Mouse (Mus musculus) kidney, embryonic 15.5 days (tissue): ENCODE data around the gene Cacna1c. TPM values are rescaled to one million over a fixed set of nuclear protein-coding genes. Genes with fewer than 3 reads are reported as not detected.

ENCODE experiments used
- ATAC-seq: fragments of 200-750 bp; cut with Nextera tagmentation; replicated peaks from 2 replicates; pipeline ENCODE4 v1.8.0; 2017; ENCODE audit warnings: moderate TSS enrichment; ENCODE audit not compliant: low FRiP score
- H3K27ac ChIP-seq: fragments of 300-500 bp; sonication (generic); 2 replicates; pipeline ENCODE4 v1.5.1; 2015; ENCODE audit warnings: mild to moderate bottlenecking, inconsistent platforms
- H3K27me3 ChIP-seq: fragments of 300-500 bp; sonication (generic); 2 replicates; pipeline ENCODE4 v1.6.1; 2015; ENCODE audit warnings: inconsistent platforms
- H3K36me3 ChIP-seq: fragments of 300-500 bp; sonication (generic); 2 replicates; pipeline ENCODE4 v1.6.1; 2015; ENCODE audit warnings: inconsistent platforms
- H3K4me1 ChIP-seq: fragments of 300-500 bp; sonication (generic); 2 replicates; pipeline ENCODE4 v1.6.1; 2015; ENCODE audit warnings: inconsistent platforms
- H3K4me2 ChIP-seq: fragments of 300-500 bp; sonication (generic); 2 replicates; pipeline ENCODE4 v1.6.1; 2015; ENCODE audit warnings: moderate library complexity, mild to moderate bottlenecking, inconsistent platforms
- H3K4me3 ChIP-seq: fragments of 300-500 bp; sonication (generic); replicated peaks from 2 replicates; pipeline ENCODE4 v1.5.1; 2015; ENCODE audit warnings: mild to moderate bottlenecking, inconsistent platforms
- H3K9ac ChIP-seq: fragments of 300-500 bp; sonication (generic); 2 replicates; pipeline ENCODE4 v1.6.1; 2015; ENCODE audit warnings: mild to moderate bottlenecking, inconsistent platforms
- H3K9me3 ChIP-seq: fragments of 300-500 bp; sonication (generic); replicated peaks from 2 replicates; pipeline ENCODE4 v1.6.1; 2016; ENCODE audit warnings: inconsistent platforms
- WGBS: fragments of 180-500 bp; shearing (Covaris S2); methylation state at CpG from one replicate; pipeline ENCODE4 v1.1.7; 2015; ENCODE audit warnings: mixed read lengths; 5-methylcytosine and 5-hydroxymethylcytosine counted together
- polyA plus RNA-seq: library from polyadenylated mRNA; unstranded; fragments of >200 nt; fragmentation: Nextera tagmentation; extraction: Ambion mirVana; gene quantifications from 2 replicates; pipeline ENCODE4 v1.2.1, GENCODE M21; 2015

Gene Cacna1c
- polyA plus RNA-seq, 1 experiment from 2014 or later, result 2.7 TPM

- no peak overlapping the region for H3K4me3 ChIP-seq
- H3K27ac ChIP-seq, result no peak overlapping the region
- no peak overlapping the region for H3K4me2 ChIP-seq
- no peaks in the 10 kb centered on the region for H3K27me3 ChIP-seq
- no peak overlapping the region for H3K9ac ChIP-seq
- no peaks in the 10 kb centered on the region for H3K9me3 ChIP-seq
- no peaks in the 10 kb centered on the region for H3K36me3 ChIP-seq
- no peak for ATAC-seq
- WGBS, result 62% methylated on average over 6 of the region's 6 CpGs
- no peaks in the 10 kb centered on the region for H3K4me1 ChIP-seq
These were observed 515.4 kb downstream of the Cacna1c start for GRCm38 (mm10) chr6:118680814-118681213.

- H3K27me3 ChIP-seq, result no peaks in the 10 kb centered on the region
- no peaks in the 10 kb centered on the region for H3K4me1 ChIP-seq
- H3K36me3 ChIP-seq, result no peaks in the 10 kb centered on the region
- H3K9me3 ChIP-seq, result no peaks in the 10 kb centered on the region
- 94% methylated on average over 10 of the region's 10 CpGs for WGBS
- no peak for ATAC-seq
- no peak overlapping the region for H3K27ac ChIP-seq
- no peak overlapping the region for H3K9ac ChIP-seq
- no peak overlapping the region for H3K4me2 ChIP-seq
- no peak overlapping the region for H3K4me3 ChIP-seq
These were observed 518.2 kb downstream of the Cacna1c start for GRCm38 (mm10) chr6:118678031-118678430.

GRCm38 (mm10) chr6:118677306-118677705 is 518.9 kb downstream of the Cacna1c start:
- ATAC-seq, result no peak
- H3K36me3 ChIP-seq, result no peaks in the 10 kb centered on the region
- no peak overlapping the region for H3K4me3 ChIP-seq
- H3K9ac ChIP-seq, result no peak overlapping the region
- no peak overlapping the region for H3K4me2 ChIP-seq
- H3K27me3 ChIP-seq, result no peaks in the 10 kb centered on the region
- no peaks in the 10 kb centered on the region for H3K4me1 ChIP-seq
- H3K27ac ChIP-seq, result no peak overlapping the region
- 95% methylated on average over 6 of the region's 6 CpGs for WGBS
- no peaks in the 10 kb centered on the region for H3K9me3 ChIP-seq

GRCm38 (mm10) chr6:118674781-118675180 is 521.4 kb downstream of the Cacna1c start:
- WGBS, result 80% methylated on average over 4 of the region's 4 CpGs
- no peak overlapping the region for H3K4me3 ChIP-seq
- no peaks in the 10 kb centered on the region for H3K9me3 ChIP-seq
- no peak overlapping the region for H3K27ac ChIP-seq
- no peaks in the 10 kb centered on the region for H3K27me3 ChIP-seq
- no peaks in the 10 kb centered on the region for H3K36me3 ChIP-seq
- no peak overlapping the region for H3K4me2 ChIP-seq
- ATAC-seq, result no peak
- H3K4me1 ChIP-seq, result no peaks in the 10 kb centered on the region
- H3K9ac ChIP-seq, result no peak overlapping the region

- no peaks in the 10 kb centered on the region for H3K9me3 ChIP-seq
- no peak overlapping the region for H3K4me3 ChIP-seq
- H3K9ac ChIP-seq, result no peak overlapping the region
- WGBS, result 78% methylated on average over 12 of the region's 12 CpGs
- no peaks in the 10 kb centered on the region for H3K36me3 ChIP-seq
- H3K27ac ChIP-seq, result no peak overlapping the region
- H3K4me2 ChIP-seq, result no peak overlapping the region
- no peaks in the 10 kb centered on the region for H3K4me1 ChIP-seq
- H3K27me3 ChIP-seq, result no peaks in the 10 kb centered on the region
- no peak for ATAC-seq
These were observed 522.1 kb downstream of the Cacna1c start for GRCm38 (mm10) chr6:118673974-118674695.

DNA sequence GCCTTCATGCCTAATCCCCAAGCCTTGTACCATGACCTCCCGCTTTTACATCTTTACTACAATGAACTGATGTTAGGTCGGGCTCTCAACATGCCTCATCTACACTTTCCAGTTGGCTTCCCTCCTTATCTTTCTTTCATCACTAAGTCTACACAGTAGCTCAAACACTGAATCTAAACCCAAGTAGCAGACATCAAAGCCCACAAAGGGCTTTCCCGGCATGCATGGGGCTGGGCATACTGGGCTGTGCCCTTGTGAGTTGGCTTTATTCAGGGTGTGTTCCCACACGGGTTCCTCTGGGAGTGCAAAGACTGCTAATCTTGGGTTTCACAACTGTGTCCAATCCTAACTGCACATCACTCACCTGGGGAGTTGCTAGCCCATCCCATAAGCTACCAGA is 542.9 kb downstream of the Cacna1c start:
- H3K9ac ChIP-seq, result no peak overlapping the region
- no peaks in the 10 kb centered on the region for H3K27me3 ChIP-seq
- no peaks in the 10 kb centered on the region; the same call in 1 of the 2 replicates for H3K36me3 ChIP-seq
- H3K27ac ChIP-seq, result no peak overlapping the region
- no peak overlapping the region for H3K4me3 ChIP-seq
- no peak overlapping the region for H3K4me2 ChIP-seq
- WGBS, result 77% methylated on average over 4 of the region's 4 CpGs
- no peaks in the 10 kb centered on the region for H3K4me1 ChIP-seq
- no peaks in the 10 kb centered on the region for H3K9me3 ChIP-seq
- ATAC-seq, result no peak

DNA sequence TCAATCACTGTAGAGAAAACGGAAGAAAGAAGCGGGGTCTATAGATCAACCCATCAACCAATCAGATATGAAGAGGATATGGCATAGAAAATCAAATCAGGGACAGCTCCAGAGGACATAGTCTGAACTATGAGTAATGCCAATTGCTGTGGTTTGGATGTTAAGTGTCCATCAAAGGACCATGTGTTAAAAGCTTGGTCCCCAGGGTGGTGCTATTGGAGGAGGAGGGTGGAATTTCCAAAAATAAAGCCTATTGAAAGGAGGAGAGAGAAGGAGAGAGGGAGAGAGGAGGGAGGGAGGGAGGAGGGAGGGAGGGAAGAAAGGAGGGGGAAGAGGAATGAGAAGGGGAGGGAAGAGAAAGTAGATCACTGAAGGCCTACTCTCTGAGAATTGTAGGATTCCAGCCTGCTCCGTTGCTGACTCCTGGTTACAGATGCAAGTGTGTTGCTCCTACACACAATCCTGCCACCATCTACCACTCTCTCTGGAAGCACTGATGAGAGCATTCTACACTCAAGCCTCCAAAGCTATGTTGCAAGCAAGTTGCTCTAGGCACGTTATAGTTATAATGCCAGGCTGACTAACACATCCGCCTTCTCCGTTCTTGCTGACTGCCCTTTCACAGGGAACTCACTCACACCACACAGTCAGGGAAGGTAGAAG is 547.0 kb downstream of the Cacna1c start:
- no peak overlapping the region for H3K4me2 ChIP-seq
- no peaks in the 10 kb centered on the region for H3K4me1 ChIP-seq
- H3K27me3 ChIP-seq, result no peaks in the 10 kb centered on the region
- WGBS, result 87% methylated on average over 6 of the region's 6 CpGs
- no peak overlapping the region for H3K4me3 ChIP-seq
- H3K9me3 ChIP-seq, result no peaks in the 10 kb centered on the region
- no peaks in the 10 kb centered on the region; the same call in 1 of the 2 replicates for H3K36me3 ChIP-seq
- ATAC-seq, result no peak
- H3K27ac ChIP-seq, result no peak overlapping the region
- no peak overlapping the region for H3K9ac ChIP-seq

DNA sequence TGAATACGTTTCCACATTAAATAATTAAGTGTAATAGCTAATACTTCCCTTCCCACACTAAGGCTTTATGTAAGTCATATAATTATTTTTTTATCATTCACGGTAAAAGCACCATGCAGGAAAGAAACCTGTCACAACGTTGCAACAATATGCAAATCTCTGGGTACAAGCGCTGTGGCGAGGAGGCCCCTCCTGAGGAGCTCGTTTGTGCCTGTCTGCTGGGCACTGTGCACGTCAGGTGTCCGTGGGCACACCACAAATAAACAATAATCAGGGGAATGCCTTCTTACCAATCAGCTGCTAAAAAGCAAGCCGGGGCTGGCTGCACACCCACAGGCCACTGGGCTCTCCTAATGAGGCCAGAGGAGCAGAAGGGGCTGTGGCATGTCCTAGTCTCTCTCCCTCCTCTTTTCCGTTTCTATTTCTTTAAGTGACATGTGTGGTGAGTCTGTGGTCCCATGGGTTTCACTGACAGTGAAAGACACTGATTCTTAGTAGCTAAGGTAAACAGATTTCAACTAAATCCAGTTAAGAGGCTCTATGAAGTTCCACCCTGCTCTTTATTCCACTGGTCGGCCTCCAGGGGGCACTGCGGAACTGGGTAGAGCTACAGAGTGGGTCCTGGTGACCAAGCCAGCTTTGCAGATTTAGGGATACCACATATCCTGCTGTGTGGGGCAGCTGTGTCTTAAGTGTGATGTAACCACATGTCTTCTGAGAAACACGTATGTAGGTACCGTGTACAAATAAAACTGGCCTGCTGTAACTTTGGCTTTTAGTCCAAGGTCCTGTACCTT is 549.8 kb downstream of the Cacna1c start:
- 59% methylated on average over 14 of the region's 14 CpGs for WGBS
- no peaks in the 10 kb centered on the region for H3K4me1 ChIP-seq
- no peak overlapping the region for H3K4me2 ChIP-seq
- H3K27me3 ChIP-seq, result no peaks in the 10 kb centered on the region
- H3K36me3 ChIP-seq, result no peaks in the 10 kb centered on the region
- no peak overlapping the region for H3K27ac ChIP-seq
- peak; percentile 62; the same call in 1 of the 2 replicates for ATAC-seq
- H3K9me3 ChIP-seq, result no peaks in the 10 kb centered on the region
- no peak overlapping the region for H3K4me3 ChIP-seq
- H3K9ac ChIP-seq, result no peak overlapping the region

DNA sequence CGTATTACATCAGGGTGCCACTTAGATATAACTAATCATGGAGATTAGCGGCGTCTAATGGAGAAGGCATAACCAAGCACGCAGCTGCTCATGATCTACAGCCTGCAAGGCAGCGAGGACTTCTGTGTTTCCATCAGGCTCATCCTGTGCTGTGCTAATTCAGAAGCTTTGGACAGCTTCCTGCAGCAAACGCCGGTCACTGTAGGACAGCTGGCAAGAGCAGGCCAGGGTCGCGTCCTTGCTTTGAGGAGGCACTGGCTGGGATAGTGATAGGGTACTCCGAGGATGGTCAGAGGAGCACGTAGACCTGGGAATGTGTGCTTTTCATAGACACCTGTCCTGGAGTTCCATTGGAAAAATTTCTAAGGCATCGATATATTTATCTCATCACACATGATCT is 551.4 kb downstream of the Cacna1c start:
- 78% methylated on average over 12 of the region's 12 CpGs for WGBS

GRCm38 (mm10) chr6:118643541-118643940 is 552.7 kb downstream of the Cacna1c start:
- H3K36me3 ChIP-seq, result no peaks in the 10 kb centered on the region
- H3K9me3 ChIP-seq, result no peaks in the 10 kb centered on the region
- H3K27me3 ChIP-seq, result no peaks in the 10 kb centered on the region
- WGBS, result 96% methylated on average over 2 of the region's 2 CpGs
- no peaks in the 10 kb centered on the region for H3K4me1 ChIP-seq
- H3K4me3 ChIP-seq, result no peak overlapping the region
- ATAC-seq, result no peak
- H3K4me2 ChIP-seq, result no peak overlapping the region
- H3K27ac ChIP-seq, result no peak overlapping the region
- no peak overlapping the region for H3K9ac ChIP-seq

More for the DNA sequence above, 551.4 kb downstream of the Cacna1c start:
- no peaks in the 10 kb centered on the region for H3K4me1 ChIP-seq
- no peak overlapping the region for H3K27ac ChIP-seq
- no peak overlapping the region for H3K4me3 ChIP-seq
- no peak for ATAC-seq
- H3K9ac ChIP-seq, result no peak overlapping the region
- no peak overlapping the region for H3K4me2 ChIP-seq
- no peaks in the 10 kb centered on the region for H3K27me3 ChIP-seq
- no peaks in the 10 kb centered on the region for H3K9me3 ChIP-seq
- H3K36me3 ChIP-seq, result no peaks in the 10 kb centered on the region

- Histone ChIP-seq H3K9me3 (0 out of 2 replicates have a peak, but pooled peaks cover 4% of the 10 kb centered on the region), H3K4me3 (no peak overlapping the region), H3K4me2 (no peak overlapping the region), H3K27me3 (no peaks in the 10 kb centered on the region), H3K9ac (no peak overlapping the region), H3K27ac (no peak overlapping the region), H3K4me1 (no peaks in the 10 kb centered on the region), H3K36me3 (peaks cover 4% of the 10 kb centered on the region; the same call in 1 of the 2 replicates)
- WGBS, result 77% methylated on average over 6 of the region's 6 CpGs
- no peak for ATAC-seq
These were observed 554.4 kb downstream of the Cacna1c start for GRCm38 (mm10) chr6:118641671-118642325.
